Mouse (Mus musculus): ENCODE measurements at regions not wholly inside any gene's neighbourhood (a gene's known extent, or its start where the extent isn't known, plus 50 kb on each side); places are given as distances from the start of the nearest gene placed in this dataset.

DNA sequence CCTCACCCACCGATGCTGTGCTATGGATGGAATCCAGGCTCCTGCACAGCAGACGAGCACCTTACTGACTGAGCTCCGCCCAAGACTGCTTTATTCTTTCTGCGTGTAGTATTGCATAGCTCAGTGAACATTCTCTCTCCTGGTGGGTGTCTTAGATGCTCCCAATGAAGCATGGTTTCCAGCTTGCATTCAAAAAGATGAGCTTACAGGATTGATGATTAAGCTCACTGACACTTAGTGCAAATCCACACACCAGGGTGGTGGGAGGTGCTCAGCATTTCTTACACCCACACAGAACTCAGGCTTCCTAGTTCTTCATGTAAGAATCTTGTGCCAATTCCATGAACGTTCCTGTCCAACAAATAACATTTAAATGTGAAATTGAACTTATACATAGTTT is 106.8 kb downstream of the Zfp326 start:
- H3K36me3 ChIP-seq: no peaks in the 10 kb centered on the region
- H3K4me1 ChIP-seq: no peaks in the 10 kb centered on the region
- no peaks in the 10 kb centered on the region for H3K27me3 ChIP-seq
- no peak overlapping the region for H3K4me3 ChIP-seq
- no peak overlapping the region for H3K4me2 ChIP-seq (replicated peaks)
- H3K27ac ChIP-seq: no peak overlapping the region
- no peak for ATAC-seq (ENCODE audit: insufficient number of reproducible peaks, insufficient read depth, low FRiP score, low TSS enrichment)
- 72% methylated on average over 5 of the region's 5 CpGs for WGBS
- H3K9ac ChIP-seq: no peak overlapping the region
- H3K9me3 ChIP-seq: no peaks in the 10 kb centered on the region

DNA sequence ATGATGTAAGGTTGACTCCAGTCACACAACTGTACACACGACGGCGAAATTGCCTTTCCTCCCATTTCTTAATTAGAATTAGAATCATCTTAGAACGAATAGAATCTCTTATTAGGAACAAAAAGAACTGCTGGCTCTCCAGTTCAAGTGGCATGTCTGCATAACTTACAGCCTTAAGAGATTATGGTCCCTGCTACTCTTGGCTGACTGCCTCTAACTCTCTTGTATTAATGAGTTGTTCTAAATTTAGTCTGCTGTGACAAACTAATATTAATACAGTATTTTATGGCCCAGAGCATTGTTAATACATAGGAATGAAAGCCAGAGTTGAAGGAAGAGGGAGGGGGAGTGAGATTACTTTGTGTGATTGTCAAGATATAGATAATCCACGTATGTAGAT is 100.4 kb downstream of the Zfp326 start:
- ATAC-seq (ENCODE audit: insufficient number of reproducible peaks, insufficient read depth, low FRiP score, low TSS enrichment): no peak
- Histone ChIP-seq H3K4me1 (peaks cover 4% of the 10 kb centered on the region; the same call in 1 of the 2 replicates), H3K27me3 (no peaks in the 10 kb centered on the region), H3K36me3 (no peaks in the 10 kb centered on the region), H3K27ac (no peak overlapping the region), H3K4me2 (replicated peaks) (no peak overlapping the region), H3K9ac (no peak overlapping the region), H3K9me3 (no peaks in the 10 kb centered on the region), H3K4me3 (no peak overlapping the region)
- 90% methylated on average over 5 of the region's 5 CpGs for WGBS

DNA sequence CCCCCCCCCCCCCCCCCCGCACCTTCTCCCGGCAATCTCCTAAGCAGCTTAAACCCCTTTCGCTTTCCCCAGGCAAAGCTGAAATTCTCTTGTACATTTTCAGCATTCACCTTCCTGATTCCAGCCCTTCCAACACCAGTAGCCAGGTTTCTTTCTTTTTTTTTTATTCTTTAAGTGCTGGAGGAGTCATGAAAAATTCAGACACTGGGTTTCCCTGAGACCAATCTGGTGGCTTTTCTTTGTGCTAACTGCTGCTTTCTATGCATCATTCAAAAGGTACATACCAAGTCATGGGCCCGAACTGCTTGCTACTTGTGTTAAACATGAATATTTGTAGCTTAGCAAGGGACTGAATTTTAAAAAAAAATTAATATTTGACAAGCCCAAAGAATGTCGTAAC is 99.7 kb downstream of the Zfp326 start:
- Histone ChIP-seq H3K27ac (no peak overlapping the region), H3K4me2 (replicated peaks) (peak overlapping the region; percentile 36)

DNA sequence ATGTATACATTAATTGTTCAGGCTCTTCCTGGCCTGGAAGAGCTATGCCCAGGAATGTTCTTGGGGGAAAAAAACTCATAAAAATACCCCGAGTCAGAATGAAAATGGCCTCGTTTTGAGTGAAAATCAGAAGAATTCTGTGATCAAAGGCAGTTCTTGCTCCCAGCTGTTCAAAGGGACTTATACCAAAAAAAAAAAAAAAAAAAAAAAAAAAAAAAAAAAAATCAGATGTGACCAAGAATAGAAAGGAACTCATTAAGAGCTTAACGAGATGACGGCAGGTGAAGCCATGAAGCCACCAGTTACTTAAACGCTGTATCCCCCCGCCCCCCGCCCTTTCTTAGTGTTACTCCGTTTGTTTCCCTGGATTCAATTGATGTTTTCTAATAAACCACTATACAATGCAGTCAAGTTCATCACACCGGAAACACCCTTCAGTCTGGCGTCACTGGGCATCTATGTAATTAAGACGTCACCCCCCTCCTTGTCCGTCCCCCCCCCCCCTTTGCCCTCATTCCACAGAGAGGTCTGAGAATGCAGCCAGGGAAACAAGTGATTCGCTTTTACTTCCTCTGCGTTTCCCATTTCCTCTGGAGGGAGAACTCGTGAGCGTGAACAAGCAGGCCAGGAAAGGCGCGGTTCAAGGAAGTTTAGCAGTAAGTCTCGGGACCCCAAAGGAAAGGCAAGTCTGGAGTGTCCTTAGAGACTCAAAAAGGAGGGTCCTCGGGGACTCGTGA is 99.1 kb downstream of the Zfp326 start:
- Histone ChIP-seq H3K4me1 (peaks cover 8% of the 10 kb centered on the region; the same call in 1 of the 2 replicates), H3K4me2 (replicated peaks) (peak overlapping the region; percentile 36), H3K36me3 (no peaks in the 10 kb centered on the region), H3K27ac (no peak overlapping the region), H3K4me3 (peak overlapping the region; percentile 10; the same call in 1 of the 2 replicates), H3K9me3 (no peaks in the 10 kb centered on the region), H3K27me3 (no peaks in the 10 kb centered on the region), H3K9ac (no peak overlapping the region)
- 30% methylated on average over 21 of the region's 21 CpGs for WGBS
- no peak for ATAC-seq (ENCODE audit: insufficient number of reproducible peaks, insufficient read depth, low FRiP score, low TSS enrichment)

More for the DNA sequence above, 99.7 kb downstream of the Zfp326 start:
- Histone ChIP-seq H3K9ac (no peak overlapping the region), H3K4me3 (0 out of 2 replicates have a peak overlapping the region, but pooled peaks have one; percentile 10), H3K27me3 (no peaks in the 10 kb centered on the region), H3K36me3 (no peaks in the 10 kb centered on the region), H3K9me3 (no peaks in the 10 kb centered on the region), H3K4me1 (peaks cover 7% of the 10 kb centered on the region; the same call in 1 of the 2 replicates)
- WGBS: 61% methylated on average over 5 of the region's 5 CpGs
- ATAC-seq (ENCODE audit: insufficient number of reproducible peaks, insufficient read depth, low FRiP score, low TSS enrichment): no peak

DNA sequence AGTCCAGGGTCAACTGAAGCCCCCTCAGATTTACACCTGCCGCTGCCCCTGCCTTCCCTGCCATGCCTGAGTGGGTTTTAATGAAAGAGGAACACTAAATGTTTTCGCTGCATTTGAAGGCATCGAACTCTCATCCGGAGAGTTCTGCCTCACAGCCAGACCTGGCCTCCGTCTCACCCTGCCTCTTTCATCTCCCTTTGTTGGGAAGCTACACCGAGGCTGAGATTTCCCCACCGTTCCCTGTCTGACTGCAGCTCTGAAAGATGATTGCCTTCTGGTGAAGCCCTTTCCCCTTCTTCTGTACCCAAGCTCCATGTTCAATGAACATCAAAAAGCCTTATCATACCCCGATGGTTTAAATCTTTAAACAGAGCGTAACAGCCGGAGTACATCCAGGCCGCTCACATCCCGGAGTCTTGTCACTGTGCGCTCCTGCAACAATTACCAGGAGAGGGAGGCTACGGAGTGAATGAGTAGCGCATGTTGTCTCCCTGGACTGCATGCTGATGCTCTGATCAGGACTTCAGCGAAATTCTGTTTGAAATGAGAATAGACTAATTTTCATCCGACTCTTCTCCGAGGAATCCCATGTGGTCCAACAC is 98.3 kb downstream of the Zfp326 start:
- 69% methylated on average over 18 of the region's 18 CpGs for WGBS
- no peak overlapping the region for H3K4me3 ChIP-seq
- peaks cover 15% of the 10 kb centered on the region; the same call in 1 of the 2 replicates for H3K4me1 ChIP-seq
- no peaks in the 10 kb centered on the region for H3K36me3 ChIP-seq
- no peaks in the 10 kb centered on the region for H3K27me3 ChIP-seq
- ATAC-seq (ENCODE audit: insufficient number of reproducible peaks, insufficient read depth, low FRiP score, low TSS enrichment): no peak
- no peaks in the 10 kb centered on the region for H3K9me3 ChIP-seq
- no peak overlapping the region for H3K4me2 ChIP-seq (replicated peaks)
- no peak overlapping the region for H3K27ac ChIP-seq
- no peak overlapping the region for H3K9ac ChIP-seq
